Mouse (Mus musculus) left cerebral cortex, postnatal 25 days (tissue): ENCODE measurements around the gene Cyp1b1. TPM values are rescaled to one million over a fixed set of nuclear protein-coding genes. Genes with fewer than 3 reads are reported as not detected.

ENCODE experiments used
- DNase-seq, 2 experiments: peaks; one replicate each; pipeline ENCODE4 v3.0.0; 2022; ENCODE audit warnings: low spot score in 2 of 2, mixed read lengths in 1 of 2
- intact Hi-C: fragments of 180-260 bp; cut with DNase I; formaldehyde crosslinking; loops from one replicate; pipeline ENCODE4 v1.15.1; 2025
- total RNA-seq, 2 experiments: library from RNA; stranded (reverse); gene quantifications; 2 replicates each; pipeline ENCODE4 v1.2.3; 2021

Cyp1b1 gene
- total RNA-seq, 2 experiments from 2014 or later: 2.3 to 3.0 TPM

- DNase-seq: peak; percentile 84 to 88
- intact Hi-C loops: no loop called here
Measured at GRCm38 (mm10) chr17:79715649-79716143, 835 bp upstream of the Cyp1b1 start.

- no peak for DNase-seq
- intact Hi-C loops: no loop called here
Measured at GRCm38 (mm10) chr17:79714368-79714895, 429 bp downstream of the Cyp1b1 start.

- intact Hi-C loops: no loop called here
- DNase-seq: peak; percentile 25 to 29
Measured at GRCm38 (mm10) chr17:79713643-79714367, 1.1 kb downstream of the Cyp1b1 start.

- intact Hi-C loops: no loop called here
- no peak for DNase-seq
Measured at GRCm38 (mm10) chr17:79713276-79713642, 1.6 kb downstream of the Cyp1b1 start.

- intact Hi-C loops: no loop called here
- no peak for DNase-seq
Measured at GRCm38 (mm10) chr17:79712536-79712935, 2.3 kb downstream of the Cyp1b1 start.

- DNase-seq: no peak
- intact Hi-C loops: no loop called here
Measured at GRCm38 (mm10) chr17:79711944-79712343, 2.9 kb downstream of the Cyp1b1 start.

GRCm38 (mm10) chr17:79710246-79710842, 4.5 kb downstream of the Cyp1b1 start:
- intact Hi-C loops: no loop called here
- no peak for DNase-seq

- intact Hi-C loops: no loop called here
- DNase-seq: no peak
Measured at GRCm38 (mm10) chr17:79709718-79710117, 5.1 kb downstream of the Cyp1b1 start.

- DNase-seq: no peak
- intact Hi-C loops: no loop called here
Measured at GRCm38 (mm10) chr17:79708168-79708567, 6.7 kb downstream of the Cyp1b1 start.

GRCm38 (mm10) chr17:79705671-79706455, 9.0 kb downstream of the Cyp1b1 start:
- no peak for DNase-seq
- intact Hi-C loops: no loop called here

- DNase-seq: no peak
- intact Hi-C loops: loop anchor here (5.0 kb wide), 1 partner anchor 301 kb away; no protein-coding TSS in a partner anchor
Measured at GRCm38 (mm10) chr17:79700871-79701270, 14.0 kb downstream of the Cyp1b1 start.

GRCm38 (mm10) chr17:79699197-79699596, 15.7 kb downstream of the Cyp1b1 start:
- peak; percentile 5 to 55 for DNase-seq
- intact Hi-C loops: loop anchor here (1.0 to 10.0 kb wide), 2 partner anchors 142 to 496 kb away; no protein-coding TSS in a partner anchor

GRCm38 (mm10) chr17:79695541-79695940, 19.3 kb downstream of the Cyp1b1 start:
- DNase-seq: no peak
- intact Hi-C loops: loop anchor here (10.0 kb wide), 1 partner anchor 499 kb away; no protein-coding TSS in a partner anchor

- no peak for DNase-seq
- intact Hi-C loops: loop anchor here (10.0 kb wide), 1 partner anchor 500 kb away; no protein-coding TSS in a partner anchor
Measured at GRCm38 (mm10) chr17:79695106-79695505, 19.8 kb downstream of the Cyp1b1 start.

GRCm38 (mm10) chr17:79670837-79671236, 44.0 kb downstream of the Cyp1b1 start:
- intact Hi-C loops: no loop called here
- no peak for DNase-seq

GRCm38 (mm10) chr17:79664106-79664417, 50.8 kb downstream of the Cyp1b1 start:
- DNase-seq: no peak

GRCm38 (mm10) chr17:79663393-79664105, 51.3 kb downstream of the Cyp1b1 start:
- DNase-seq: peak; percentile 31 to 71

More at GRCm38 (mm10) chr17:79664106-79664417, 50.8 kb downstream of the Cyp1b1 start:
- intact Hi-C loops: no loop called here

GRCm38 (mm10) chr17:79661848-79662247, 53.0 kb downstream of the Cyp1b1 start:
- intact Hi-C loops: loop anchor here (2.0 kb wide), 1 partner anchor 179 kb away; no protein-coding TSS in a partner anchor
- no peak for DNase-seq

More at GRCm38 (mm10) chr17:79663393-79664105, 51.3 kb downstream of the Cyp1b1 start:
- intact Hi-C loops: loop anchor here (2.0 kb wide), 1 partner anchor 177 kb away; no protein-coding TSS in a partner anchor

GRCm38 (mm10) chr17:79661387-79661786, 53.5 kb downstream of the Cyp1b1 start:
- intact Hi-C loops: no loop called here
- DNase-seq: peak; percentile 67 to 80
